Mouse (Mus musculus): ENCODE measurements around the gene 5730522E02Rik.

5730522E02Rik gene

DNA sequence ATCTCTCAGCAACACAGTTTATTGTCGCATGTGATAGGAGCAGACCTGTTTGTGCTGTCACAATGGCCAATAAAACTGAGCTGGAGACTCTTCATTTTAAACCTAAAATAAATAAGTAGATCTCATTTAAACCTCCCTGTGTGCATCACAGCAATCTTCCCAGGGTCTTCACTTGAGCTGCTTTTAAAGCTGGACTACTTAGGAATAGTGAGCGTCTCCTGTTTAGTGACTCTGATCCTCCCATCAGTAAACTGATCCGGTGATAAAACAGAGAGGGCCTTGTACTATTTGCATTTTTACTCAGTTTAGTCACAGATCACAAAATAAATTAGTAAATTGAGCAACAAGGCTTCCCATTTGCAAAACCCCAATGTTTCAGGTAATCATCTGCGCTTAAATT lies 206.5 kb downstream of the 5730522E02Rik start:
- in situ Hi-C loops (cut with MseI, MboI), result no loop called here

DNA sequence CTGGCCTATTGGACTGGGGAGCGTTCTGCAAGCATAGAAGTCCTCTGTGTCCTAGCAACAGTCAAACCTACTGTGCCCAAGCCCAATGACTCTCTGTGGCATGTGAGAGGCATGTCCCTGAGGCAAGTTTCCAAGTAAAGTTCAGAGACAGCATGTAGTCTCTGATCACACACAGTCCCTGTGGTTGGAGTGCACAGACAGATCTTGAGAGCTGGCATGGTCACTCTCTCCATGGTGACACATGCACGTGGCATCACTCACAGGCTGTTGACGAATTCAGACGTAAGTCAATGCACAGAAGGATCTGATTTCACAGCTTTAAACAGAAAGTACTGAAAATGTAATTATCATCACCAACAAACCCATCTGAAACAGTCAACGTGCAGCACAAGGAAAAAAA lies 210.8 kb downstream of the 5730522E02Rik start:
- in situ Hi-C loops (cut with MseI, MboI), result no loop called here

DNA sequence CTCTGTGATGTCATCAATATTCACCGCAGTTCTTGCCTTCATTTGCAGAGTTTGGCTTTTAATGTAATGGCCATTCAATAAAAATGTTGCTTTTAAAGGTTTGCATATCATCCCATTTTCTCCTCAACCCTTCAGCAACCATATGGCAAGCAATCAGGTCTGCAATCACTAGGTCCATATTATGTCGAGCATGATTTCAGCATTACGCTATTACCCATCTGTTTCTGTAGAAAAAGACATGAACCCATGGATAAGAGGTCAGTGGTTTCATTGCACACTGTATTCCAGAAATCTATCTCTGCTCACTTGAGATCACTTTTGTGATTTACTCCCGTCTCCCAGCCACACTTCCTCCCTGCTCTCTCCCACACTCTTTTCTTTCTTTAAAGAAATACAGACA lies 213.1 kb downstream of the 5730522E02Rik start:
- in situ Hi-C loops (cut with MseI, MboI), result no loop called here

DNA sequence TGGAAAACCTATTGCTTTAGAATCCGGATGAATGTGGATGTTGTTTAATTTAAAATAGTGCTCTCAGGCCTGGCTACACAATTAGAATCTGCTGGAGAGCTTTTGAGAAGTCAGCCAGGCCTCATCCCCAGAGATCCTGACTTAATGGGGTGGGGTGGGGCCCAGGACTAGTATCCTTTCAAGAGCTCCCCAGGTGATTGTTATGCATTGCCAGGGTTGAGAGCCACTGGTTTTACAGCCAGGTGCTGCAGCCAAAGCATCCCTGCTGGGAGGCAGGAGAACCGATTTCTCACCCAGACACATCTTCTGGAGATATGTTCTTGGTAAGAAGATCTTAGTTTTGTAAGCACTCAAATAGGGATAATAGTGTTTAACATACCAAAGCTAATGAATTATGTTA lies 216.4 kb downstream of the 5730522E02Rik start:
- in situ Hi-C loops (cut with MseI, MboI), result no loop called here

DNA sequence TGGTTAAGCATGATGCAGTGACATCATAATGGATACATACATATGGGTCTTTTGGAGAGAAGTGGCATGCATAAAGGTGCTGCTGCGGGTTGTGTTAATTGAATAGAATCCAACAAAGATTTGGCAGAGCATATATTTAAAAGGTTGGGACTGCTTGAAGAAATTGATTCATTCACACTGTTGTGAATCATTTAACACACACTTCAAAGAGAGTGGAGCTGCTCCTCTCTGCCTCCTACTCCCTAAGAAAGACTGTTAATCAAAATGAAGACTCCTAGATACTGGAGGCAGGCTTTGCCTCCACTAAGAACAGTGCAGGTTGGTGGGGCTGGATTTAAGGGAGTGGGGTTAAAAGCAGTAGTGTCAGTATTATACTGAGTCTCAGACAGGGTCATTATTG lies 218.3 kb downstream of the 5730522E02Rik start:
- in situ Hi-C loops (cut with MseI, MboI), result no loop called here

DNA sequence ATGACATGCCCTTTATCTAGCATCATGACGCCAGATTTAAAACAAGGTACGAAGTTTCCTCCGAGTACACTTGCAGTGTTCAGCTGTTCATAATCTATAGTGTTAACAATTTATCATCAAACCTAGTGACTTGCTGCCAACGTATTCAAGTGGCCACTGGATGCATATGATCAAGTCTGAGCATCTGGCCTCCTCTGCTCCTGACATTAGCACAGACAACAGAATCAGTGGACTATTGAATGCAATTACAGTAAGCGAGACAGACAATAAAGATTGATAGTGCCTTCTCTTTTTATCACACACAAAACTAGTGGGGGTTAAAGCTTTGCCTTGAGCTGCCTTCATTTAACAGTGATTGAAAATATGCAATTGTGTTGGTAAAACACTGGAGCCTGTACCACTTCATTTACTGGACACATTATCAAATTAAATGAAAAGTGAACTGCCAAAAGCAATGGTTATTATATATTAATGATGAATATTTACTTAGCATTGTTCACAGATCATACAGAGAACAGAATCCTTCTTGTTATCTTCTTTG lies 231.8 kb downstream of the 5730522E02Rik start:
- in situ Hi-C loops (cut with MseI, MboI), result no loop called here

DNA sequence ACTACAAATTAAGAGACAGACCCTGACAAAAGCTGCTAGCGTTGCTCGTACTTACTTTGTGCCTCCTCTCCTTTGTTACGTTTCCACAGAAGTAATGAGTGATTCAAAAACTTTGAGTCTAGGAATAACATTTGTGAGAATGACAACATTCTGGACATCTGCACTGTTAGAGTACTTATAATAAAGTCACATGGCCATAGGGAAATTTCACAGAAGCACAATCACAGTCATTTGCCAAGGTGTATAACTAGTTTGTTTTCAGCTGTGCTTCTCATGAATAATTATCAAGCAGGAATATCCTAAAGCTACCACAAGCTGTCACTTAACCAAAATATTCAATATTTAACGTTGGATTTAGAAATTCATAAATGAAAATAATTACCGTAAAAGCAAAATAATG lies 269.1 kb downstream of the 5730522E02Rik start:
- in situ Hi-C loops (cut with MseI, MboI), result no loop called here

DNA sequence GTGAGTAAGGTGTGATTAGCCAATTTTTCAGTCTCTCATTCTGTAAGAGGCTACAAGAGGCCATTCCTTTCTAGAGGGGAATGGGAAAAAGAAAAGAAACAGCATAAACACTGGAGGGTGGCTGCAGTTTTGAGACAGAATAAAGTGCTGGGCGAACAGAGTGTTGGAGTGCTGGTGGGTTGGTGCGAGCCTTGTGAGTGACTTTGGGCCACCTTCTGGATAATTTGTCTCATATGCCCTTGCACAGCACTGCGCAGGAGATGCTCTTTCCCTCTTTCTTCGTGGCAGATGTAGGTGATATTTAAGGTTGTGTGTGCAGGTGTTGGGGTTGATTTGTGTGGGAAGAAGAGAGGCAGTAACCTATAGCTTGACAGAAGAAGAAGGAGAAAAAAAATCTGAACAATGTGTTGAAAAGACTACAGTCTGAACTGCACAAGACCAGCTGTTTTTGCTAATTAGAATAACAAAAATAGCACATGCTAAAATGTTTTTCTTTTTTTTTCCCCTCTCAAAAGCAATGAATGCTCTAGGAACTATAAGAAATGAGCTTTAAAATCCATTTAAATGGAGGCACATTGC lies 269.8 kb downstream of the 5730522E02Rik start:
- in situ Hi-C loops (cut with MseI, MboI), result no loop called here

DNA sequence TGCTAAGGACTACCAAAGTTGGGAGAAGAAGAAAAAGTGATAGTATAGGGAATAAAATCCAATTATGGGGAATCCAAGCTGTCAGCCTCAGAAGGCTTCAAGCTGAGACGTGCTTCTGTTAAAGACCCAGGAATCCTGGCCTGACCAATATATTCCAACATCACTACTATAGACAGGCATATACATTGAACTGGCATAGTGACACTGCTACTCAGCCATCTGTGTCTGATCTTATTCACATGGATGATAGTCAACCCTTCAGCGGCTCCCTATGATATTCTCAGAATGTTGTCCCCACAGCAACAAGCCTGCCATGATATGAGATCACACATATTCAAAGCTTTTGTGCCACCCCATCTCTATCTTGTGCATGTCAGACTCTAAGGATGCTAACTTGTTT lies 284.3 kb downstream of the 5730522E02Rik start:
- in situ Hi-C loops (cut with MseI, MboI), result no loop called here

DNA sequence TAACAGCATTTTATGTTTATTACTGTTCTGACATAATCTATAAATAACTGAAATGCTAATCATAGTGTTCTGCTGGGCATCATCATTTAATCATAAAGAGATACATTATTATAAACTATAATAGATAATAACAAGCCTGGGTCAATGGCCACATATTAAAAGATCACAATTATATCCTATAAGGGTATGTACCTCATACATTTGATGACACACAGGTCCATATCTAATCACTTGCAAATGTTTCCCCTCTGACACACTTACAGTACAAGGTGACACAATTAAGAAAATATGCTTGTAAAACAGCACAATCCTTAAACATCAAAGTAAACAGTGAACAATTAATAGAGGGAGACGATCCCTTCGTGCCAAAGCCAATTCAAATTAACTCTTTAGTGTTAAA lies 308.2 kb downstream of the 5730522E02Rik start:
- in situ Hi-C loops (cut with MseI, MboI), result no loop called here

DNA sequence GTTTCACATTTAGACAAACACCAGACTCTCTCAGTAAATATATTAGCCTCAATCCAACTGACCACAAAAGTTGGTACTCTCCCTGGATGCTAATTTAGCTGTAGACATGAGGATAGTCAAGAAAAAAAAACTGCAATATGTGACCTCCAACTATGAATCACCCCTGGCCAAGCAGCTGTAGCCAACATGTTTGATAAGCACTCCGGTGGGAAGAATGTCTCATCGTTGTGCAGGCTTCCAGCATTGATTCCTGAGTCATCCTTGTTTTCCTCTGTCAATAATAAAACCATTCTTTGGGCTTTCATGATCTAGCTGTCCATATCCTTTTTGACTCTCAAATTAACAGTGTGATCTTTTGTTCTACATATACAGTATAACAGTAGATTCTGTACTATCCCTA lies 308.9 kb downstream of the 5730522E02Rik start:
- in situ Hi-C loops (cut with MseI, MboI), result no loop called here

DNA sequence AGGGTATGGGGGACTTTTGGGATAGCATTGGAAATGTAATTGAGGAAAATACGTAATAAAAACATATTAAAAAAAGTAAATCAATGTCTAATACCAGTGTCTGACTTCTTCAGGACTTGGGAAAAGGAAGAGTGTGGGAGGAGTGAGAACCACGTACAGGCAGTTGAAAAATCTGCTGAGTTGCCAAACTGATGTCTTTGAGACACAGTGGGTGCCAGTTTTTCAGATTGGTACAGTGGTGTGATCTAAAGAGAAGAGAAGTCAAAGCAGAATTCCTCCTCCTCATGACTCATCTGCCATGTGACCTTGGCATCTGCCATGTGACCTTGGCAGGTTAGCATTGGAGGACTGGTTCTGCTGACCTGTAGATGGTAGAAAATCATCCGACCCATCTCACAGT lies 316.7 kb downstream of the 5730522E02Rik start:
- in situ Hi-C loops (cut with MseI, MboI), result no loop called here

DNA sequence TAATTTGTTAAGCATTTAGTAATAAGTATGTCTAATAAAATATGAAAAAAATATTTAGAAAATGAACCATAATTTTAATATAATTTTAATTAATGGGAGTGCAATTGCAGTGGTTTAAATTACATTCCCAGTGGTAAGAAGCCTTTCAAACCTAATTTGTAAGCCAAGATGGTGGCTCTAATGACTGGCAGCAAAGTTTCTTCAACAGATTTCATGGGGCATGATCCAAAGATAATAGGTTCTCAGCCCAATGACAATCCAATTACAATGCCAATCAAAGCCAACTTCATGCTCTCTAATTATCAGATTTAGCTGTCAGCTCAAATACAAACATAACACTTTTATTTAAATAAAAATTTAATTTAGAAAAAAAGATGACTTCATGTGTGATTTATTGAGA lies 337.6 kb downstream of the 5730522E02Rik start:
- in situ Hi-C loops (cut with MseI, MboI), result loop anchor here in 1 of 2 experiments (25.0 kb wide), 1 partner anchor 1836 kb away; no protein-coding TSS in a partner anchor

DNA sequence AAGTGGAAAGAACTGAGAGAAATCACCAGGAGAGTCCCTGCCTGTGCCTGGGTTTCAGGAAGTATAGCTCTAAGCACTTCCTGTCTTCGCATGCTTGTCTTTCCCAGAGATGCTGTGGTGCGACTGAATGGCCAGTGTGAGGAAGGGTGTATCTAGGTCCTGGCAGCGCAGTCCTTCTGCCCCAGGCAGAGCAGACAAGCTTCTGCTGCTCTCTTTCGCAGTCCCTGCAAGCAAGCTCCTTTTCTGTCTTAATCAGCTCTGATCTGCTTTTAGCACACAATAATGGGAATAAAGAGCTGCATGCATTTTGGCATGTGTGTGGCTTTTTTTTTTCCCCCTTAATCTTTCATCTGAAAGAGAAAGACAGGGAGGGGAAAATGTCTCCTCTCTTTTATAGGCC lies 338.2 kb downstream of the 5730522E02Rik start:
- in situ Hi-C loops (cut with MseI, MboI), result loop anchor here in 1 of 2 experiments (25.0 kb wide), 1 partner anchor 1835 kb away; no protein-coding TSS in a partner anchor

DNA sequence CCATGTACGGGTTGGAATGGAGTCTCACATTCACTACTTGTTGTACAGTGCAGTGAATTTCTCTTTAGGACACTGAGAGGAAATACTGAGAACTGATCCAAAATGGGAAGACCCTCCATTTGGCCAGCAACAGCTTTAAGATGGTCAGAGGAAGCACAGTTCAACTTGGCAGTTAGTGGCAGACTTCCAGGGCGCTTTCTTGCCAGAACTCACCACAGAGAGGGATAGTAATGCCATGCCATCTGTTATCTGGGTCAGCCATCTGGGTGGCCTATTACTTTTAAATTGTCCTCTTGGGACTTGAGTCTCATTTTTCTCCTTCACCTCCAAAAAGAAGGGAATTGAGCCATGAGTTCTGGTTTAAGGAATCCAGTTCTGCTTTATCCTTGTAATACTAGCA lies 344.3 kb downstream of the 5730522E02Rik start:
- in situ Hi-C loops (cut with MseI, MboI), result loop anchor here in 1 of 2 experiments (25.0 kb wide), 1 partner anchor 1829 kb away; no protein-coding TSS in a partner anchor

DNA sequence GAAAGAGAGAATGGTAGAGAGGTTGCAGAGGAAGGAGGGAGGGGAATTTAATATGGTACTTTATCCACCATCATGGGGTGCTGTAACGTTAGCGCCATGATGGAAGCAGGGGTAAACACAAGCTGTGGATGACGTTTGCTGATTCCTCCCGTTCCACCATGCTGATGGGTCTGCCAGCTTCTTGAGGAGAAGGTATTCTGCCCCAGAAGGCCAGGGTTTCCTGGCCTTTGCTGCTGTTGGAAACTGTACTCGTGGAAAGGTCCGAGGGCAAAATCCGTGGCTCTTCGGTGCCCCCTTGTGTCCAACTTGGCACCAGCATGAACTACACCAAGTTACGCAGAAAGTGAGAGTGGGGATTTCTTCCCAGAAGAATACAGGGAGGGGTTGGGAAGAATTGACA lies 347.9 kb downstream of the 5730522E02Rik start:
- in situ Hi-C loops (cut with MseI, MboI), result loop anchor here in 1 of 2 experiments (25.0 kb wide), 1 partner anchor 1825 kb away; no protein-coding TSS in a partner anchor

DNA sequence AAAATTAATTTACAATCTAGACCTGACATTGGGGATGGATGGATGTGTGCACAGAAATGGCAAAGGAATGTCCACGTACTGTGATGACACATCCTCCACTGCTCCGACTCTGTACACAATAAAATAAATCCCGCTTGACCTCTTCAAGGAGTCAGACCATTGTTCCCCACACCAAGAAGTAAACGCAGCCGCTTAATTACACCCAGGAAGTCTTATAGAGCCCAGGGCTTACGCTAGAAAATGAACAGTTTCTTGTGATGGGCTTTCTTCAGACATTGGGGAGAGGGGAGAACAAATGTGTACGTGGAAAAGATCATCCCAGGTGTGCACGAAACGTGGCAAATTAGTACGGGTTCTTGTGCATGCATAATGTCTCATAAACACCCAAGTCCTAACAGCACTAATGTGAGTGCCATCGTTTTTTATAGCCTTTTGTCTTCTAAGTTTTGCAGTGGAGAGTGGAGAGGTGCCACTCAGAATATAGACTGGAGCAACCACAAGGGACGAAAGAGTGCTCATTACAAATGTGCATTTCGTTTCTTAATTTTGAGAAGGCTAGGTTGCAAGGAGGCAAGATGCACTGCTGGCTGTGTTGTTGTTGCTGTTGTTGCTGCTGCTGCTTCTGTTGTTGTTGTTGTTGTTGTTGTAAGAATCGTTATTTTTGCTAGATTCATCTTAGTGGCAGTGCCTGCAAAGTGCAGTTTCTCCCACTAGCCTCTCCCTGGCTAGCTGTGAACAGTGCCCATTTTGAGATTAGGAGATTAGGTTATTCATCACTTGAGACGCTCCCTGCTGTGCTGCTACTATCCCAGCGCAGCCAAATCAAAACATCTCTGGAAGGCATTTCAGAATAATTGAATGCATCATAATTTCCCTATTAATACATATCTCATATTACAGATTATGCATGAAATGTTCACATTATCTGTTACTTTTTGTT lies 353.7 kb downstream of the 5730522E02Rik start:
- in situ Hi-C loops (cut with MseI, MboI), result loop anchor here in 1 of 2 experiments (25.0 kb wide), 1 partner anchor 1820 kb away; no protein-coding TSS in a partner anchor

DNA sequence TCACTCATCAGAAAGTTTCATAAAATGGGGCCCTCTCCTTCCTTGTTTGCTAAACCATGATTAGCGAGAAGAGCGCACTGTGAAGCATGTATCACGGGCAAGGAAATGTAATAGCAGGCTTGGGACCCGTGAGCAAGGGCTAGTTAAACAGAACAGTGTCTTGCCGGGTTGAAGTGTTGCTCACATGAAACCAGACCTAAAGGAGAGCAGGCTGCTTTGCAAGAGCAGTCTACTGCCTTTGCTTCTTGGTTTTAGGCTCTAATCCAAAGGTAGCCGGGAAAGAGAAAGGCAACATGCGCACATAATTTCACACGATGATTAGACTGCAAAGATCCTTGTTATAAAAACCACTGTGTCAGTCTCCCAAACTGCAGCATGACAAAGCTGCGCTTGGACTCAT lies 354.8 kb downstream of the 5730522E02Rik start:
- in situ Hi-C loops (cut with MseI, MboI), result loop anchor here in 1 of 2 experiments (25.0 kb wide), 1 partner anchor 1818 kb away; no protein-coding TSS in a partner anchor

DNA sequence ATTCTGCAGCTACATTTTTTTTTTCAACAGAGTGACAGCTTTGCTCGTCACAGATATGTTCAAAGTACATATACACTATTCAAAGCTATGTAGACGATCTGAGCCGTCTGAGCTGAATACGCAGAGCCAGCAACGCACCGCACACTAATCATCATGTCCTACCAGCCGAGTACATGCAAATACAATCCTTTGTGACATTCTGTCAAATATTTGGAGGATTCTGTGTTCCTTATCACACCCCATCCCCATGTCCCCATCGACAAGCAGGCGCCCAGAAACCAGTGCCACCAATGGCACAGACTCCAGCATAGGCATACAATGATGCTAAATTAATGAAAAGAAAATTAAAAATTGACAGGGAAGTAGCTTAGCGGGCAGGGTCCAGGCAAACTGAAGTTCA lies 356.3 kb downstream of the 5730522E02Rik start:
- in situ Hi-C loops (cut with MseI, MboI), result loop anchor here in 1 of 2 experiments (25.0 kb wide), 1 partner anchor 1817 kb away; no protein-coding TSS in a partner anchor

DNA sequence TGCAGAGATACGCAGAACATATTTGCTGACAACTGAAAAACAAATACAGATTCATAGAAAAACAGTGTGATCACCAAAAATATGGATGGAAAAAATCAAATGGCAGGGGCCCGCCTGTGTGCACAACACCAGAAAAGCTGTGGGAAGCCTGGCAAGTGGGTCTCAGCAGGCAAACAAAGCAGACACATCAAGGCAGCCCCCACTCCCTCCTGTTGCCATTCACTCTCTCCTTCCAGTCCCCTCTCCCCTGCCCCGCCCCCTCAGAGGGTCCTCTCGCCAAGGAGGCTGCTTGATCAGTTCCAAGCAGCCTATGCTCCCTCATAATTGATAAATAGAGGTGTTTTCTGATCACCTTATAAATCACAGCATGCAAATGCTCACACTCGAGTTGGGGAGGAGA lies 357.5 kb downstream of the 5730522E02Rik start:
- in situ Hi-C loops (cut with MseI, MboI), result loop anchor here in 1 of 2 experiments (25.0 kb wide), 1 partner anchor 1816 kb away; no protein-coding TSS in a partner anchor

DNA sequence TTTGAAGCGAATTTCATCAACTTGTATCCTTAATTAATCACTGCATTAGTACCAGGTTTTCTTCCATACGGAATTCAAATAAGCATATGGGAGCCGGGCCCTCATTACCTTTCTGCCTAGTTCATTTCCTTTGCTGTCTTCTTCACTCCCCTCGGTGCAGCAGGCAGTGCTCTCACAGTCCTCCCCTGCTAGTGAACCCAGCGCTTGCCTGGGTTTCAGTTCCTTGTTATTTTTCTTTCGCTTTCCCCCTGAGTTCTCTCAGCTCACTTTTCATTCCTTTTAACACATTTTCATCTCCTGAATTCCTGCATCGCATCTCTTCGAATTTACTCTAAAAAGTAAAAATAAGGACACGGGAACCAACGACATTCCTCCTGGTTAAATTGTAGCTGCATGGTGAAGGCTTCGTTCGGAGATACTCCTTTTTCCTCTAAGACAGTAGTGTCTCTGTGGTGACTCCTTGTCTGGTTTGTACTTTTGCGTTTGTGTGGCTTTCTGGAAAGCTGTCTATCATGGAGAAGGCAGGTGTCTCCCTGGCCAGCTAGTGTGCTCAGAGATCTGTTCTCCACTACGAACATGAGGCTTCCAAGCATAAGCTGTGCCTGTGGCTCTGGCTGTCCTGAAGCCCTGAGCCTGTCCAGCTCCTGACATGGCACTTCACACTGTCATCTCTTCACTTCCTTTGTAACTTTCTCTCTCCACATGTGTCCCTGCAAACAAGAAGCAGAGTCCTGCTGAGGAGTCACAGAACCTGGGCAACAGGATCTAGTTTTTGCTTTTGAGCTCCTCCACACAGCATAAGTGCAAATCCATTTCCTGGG lies 361.5 kb downstream of the 5730522E02Rik start:
- in situ Hi-C loops (cut with MseI, MboI), result no loop called here

Data from mouse trophoblast stem cell (cell line).